Mouse (Mus musculus) CD8-positive naive resting alpha-beta T cell, adult 2 months (primary cell): Measurements from ENCODE around the gene Gm8108.
"Not testable (repeated sequence)": the region's sequence is repeated elsewhere in the genome, so short reads cannot be mapped to it uniquely, and the experiment has no call there.

Source experiments
- DNase-seq, 2 experiments: peaks; one replicate each; pipeline ENCODE4 v3.0.0; 2022; ENCODE audit warnings: low read depth in 2 of 2, low spot score in 2 of 2

Gene Gm8108

GRCm38 (mm10) chr14:4110426-4110825 lies at the start of gene Gm8108:
TSS of gene Gm8108 (plus strand) at chr14:4110526.
- DNase-seq = not testable (repeated sequence)

GRCm38 (mm10) chr14:4083820-4084219 lies 26.5 kb upstream of the Gm8108 start, which contains the start of gene Gm3115:
TSS of gene Gm3115 (plus strand) at chr14:4084120.
- not testable (repeated sequence) for DNase-seq

GRCm38 (mm10) chr14:4141646-4142045 lies 31.3 kb downstream of the Gm8108 start:
- DNase-seq = not testable (repeated sequence)

- DNase-seq = not testable (repeated sequence)
These were observed 54.4 kb downstream of the Gm8108 start, which contains the start of gene Gm3127 for GRCm38 (mm10) chr14:4164730-4165129. TSS of gene Gm3127 (plus strand) at chr14:4165030.

GRCm38 (mm10) chr14:4182030-4182429 lies 71.7 kb downstream of the Gm8108 start:
- not testable (repeated sequence) for DNase-seq
